Mouse (Mus musculus): ENCODE results near the gene Pnisr. TPM values are rescaled to one million over a fixed set of nuclear protein-coding genes. Genes with fewer than 3 reads are reported as not detected.

Gene Pnisr
- 97.9 TPM for polyA plus RNA-seq (2014; fragmentation: Illumina TruSeq; extraction: RNeasy Lipid Tissue Mini Kit (QIAGEN cat#74804); ENCODE audit: low read depth, low replicate concordance)

GRCm38 (mm10) chr4:21847481-21848286 is at the start of gene Pnisr:
Gene Pnisr (plus strand): TSS chr4:21847583.

GRCm38 (mm10) chr4:21879565-21880220 is 32.3 kb downstream of the Pnisr start, which contains the start of gene Coq3:
Gene Coq3 (plus strand): TSS chr4:21879673.

Other genes with a start within 250 kb of the Pnisr start
- gene Prdm13, start 161.6 kb upstream of the Pnisr start, polyA plus RNA-seq (2014; fragmentation: Illumina TruSeq; extraction: RNeasy Lipid Tissue Mini Kit (QIAGEN cat#74804); ENCODE audit: low read depth, low replicate concordance): not detected
- 38.2 TPM for gene Ccnc, start 119.9 kb upstream of the Pnisr start, polyA plus RNA-seq (2014; fragmentation: Illumina TruSeq; extraction: RNeasy Lipid Tissue Mini Kit (QIAGEN cat#74804); ENCODE audit: low read depth, low replicate concordance)
- 43.1 TPM for gene Usp45, start 80.4 kb upstream of the Pnisr start, polyA plus RNA-seq (2014; fragmentation: Illumina TruSeq; extraction: RNeasy Lipid Tissue Mini Kit (QIAGEN cat#74804); ENCODE audit: low read depth, low replicate concordance)
- 17.8 TPM for gene Tstd3, start 80.4 kb upstream of the Pnisr start, polyA plus RNA-seq (2014; fragmentation: Illumina TruSeq; extraction: RNeasy Lipid Tissue Mini Kit (QIAGEN cat#74804); ENCODE audit: low read depth, low replicate concordance)
- 9.3 TPM for gene Coq3, start 32.1 kb downstream of the Pnisr start, polyA plus RNA-seq (2014; fragmentation: Illumina TruSeq; extraction: RNeasy Lipid Tissue Mini Kit (QIAGEN cat#74804); ENCODE audit: low read depth, low replicate concordance)
- 2.0 TPM for gene Faxc, start 83.7 kb downstream of the Pnisr start, polyA plus RNA-seq (2014; fragmentation: Illumina TruSeq; extraction: RNeasy Lipid Tissue Mini Kit (QIAGEN cat#74804); ENCODE audit: low read depth, low replicate concordance)

Measured in testis, adult 10 weeks (tissue).